Mouse (Mus musculus) left cerebral cortex, postnatal 36 days (tissue): ENCODE measurements around the gene Zfp988. TPM values are rescaled to one million over a fixed set of nuclear protein-coding genes. Genes with fewer than 3 reads are reported as not detected.
"Not testable (repeated sequence)": the region's sequence is repeated elsewhere in the genome, so short reads cannot be mapped to it uniquely, and the experiment has no call there.

Source experiments
- DNase-seq, 2 experiments: peaks; one replicate each; pipeline ENCODE4 v3.0.0; 2021 to 2022; ENCODE audit warnings: low spot score in 2 of 2, mixed read lengths in 1 of 2
- intact Hi-C: fragments of 180-260 bp; cut with DNase I; formaldehyde crosslinking; loops from one replicate; pipeline ENCODE4 v1.15.1; 2025
- total RNA-seq, 2 experiments: library from RNA; stranded (reverse); gene quantifications; 2 replicates each; pipeline ENCODE4 v1.2.3; 2021

Zfp988 gene
- under 1 TPM in 1 of 2 experiments, not detected in 1; 0.22 TPM for total RNA-seq

DNA sequence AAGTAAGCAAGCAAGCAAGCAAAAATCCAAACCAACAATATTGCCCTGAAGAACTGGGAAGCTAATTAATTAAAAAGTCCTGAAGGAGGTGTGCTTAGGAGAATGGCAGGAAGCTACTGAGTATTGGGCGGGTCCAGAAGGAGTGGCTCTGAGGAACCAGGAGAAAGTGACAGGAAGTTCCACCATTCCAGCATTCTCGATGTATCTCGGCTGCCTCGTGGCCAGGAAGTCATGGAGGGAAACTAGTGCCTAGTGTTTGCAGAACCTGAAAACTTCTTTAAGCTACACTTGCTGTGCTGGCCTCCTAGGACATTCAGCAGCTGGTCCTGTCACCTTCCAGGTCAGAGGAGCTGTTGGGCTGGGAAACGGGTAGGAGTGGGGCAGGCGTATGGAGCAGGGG, at the start of gene Zfp988:
Zfp988 (plus strand) TSS at position 239 of the 400 bp plus-strand sequence.
- DNase-seq, intact Hi-C loops: not testable (repeated sequence)

DNA sequence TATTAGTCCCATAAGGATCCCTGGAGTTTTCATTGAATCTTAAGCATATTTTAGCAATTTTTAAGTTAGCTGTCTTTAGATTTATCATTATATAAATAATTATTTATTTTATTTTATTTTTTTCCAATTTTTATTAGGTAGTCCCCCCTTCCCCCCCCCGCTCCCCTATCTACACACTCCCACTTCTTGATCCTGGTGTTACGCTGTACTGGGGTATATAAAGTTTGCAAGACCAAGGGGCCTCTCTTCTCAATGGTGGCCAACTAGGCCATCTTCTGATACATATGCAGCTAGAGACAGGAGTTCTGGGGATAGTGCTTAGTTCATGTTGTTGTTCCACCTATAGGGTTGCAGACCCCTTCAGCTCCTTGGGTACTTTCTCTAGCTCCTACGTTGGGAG, 42.8 kb upstream of the Zfp988 start:
- DNase-seq, intact Hi-C loops: not testable (repeated sequence)

DNA sequence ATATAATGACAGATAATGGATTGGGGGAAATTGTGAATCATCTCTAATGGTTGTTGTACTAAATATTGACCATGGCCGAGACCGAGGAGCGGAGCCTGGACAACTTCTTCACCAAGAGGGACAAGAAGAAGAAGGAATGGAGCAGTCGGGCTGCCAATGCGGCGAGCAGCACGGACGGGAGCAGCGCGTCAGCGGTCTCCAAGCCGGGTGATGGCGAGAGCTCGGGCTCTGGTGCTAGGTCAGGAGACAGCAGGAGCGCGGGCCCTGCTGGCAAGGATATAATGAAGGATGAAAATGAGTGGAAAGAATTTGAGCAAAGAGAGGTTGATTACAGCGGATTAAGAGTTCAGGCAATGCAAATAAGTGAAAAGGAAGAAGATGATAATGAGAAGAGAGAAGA, 38.2 kb upstream of the Zfp988 start:
- intact Hi-C loops, DNase-seq: not testable (repeated sequence)

DNA sequence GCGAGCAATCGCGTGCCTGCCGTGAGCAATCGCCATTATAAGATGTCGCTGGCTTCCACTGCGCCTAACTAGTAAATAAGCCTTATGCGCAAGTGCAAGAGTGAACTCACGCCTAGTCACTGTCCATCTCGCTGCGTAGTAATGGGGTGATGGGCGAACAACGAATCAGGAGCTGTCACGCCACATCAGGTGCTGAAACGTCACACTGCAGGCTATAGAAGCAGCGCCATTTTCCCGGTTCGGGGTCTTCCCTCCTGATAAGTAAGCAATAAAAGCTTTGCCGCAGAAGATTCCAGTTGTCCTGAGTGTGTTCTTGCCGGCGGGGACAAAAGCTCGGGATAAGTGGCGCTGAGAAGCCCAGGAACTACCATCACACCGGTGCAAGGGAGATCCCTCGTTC, 36.7 kb upstream of the Zfp988 start:
- DNase-seq, intact Hi-C loops: not testable (repeated sequence)

DNA sequence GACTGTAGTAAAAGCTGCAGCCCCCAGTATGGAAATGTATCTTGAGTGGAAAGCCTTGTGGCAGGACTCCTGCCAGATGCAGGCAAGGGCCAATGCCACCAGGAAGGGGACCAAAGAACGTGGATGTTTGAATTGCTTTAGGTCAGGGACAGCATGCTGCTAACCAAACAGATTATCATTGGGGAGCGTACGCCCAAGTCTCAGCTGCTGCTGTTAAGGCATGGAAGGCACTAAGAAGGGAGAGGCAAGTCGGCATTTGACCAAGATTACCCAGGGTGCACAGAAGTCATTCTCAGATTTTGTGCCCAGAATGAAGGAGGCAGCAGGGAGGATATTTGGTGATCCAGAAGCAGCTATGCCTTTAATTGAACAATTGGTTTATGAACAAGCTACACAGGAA, 35.4 kb upstream of the Zfp988 start:
- DNase-seq, intact Hi-C loops: not testable (repeated sequence)

DNA sequence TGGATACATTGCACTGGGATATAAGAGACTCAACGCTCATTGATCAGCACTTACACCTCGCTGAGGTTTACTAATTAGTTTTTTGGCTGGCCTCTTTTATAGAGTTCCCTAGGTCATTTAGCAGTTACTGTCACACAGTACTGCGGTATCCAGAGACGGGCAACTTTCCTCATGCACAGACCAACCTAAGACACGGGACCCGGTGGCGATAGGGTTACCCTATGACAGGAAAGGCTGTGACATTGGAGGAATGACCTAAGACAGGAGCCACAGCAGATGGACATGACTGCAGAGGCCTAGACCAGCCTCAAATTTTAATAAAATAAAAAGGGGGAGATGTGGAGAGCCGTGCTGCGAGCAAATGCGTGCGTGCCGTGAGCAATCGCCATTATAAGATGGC, 33.9 kb upstream of the Zfp988 start:
- intact Hi-C loops, DNase-seq: not testable (repeated sequence)

DNA sequence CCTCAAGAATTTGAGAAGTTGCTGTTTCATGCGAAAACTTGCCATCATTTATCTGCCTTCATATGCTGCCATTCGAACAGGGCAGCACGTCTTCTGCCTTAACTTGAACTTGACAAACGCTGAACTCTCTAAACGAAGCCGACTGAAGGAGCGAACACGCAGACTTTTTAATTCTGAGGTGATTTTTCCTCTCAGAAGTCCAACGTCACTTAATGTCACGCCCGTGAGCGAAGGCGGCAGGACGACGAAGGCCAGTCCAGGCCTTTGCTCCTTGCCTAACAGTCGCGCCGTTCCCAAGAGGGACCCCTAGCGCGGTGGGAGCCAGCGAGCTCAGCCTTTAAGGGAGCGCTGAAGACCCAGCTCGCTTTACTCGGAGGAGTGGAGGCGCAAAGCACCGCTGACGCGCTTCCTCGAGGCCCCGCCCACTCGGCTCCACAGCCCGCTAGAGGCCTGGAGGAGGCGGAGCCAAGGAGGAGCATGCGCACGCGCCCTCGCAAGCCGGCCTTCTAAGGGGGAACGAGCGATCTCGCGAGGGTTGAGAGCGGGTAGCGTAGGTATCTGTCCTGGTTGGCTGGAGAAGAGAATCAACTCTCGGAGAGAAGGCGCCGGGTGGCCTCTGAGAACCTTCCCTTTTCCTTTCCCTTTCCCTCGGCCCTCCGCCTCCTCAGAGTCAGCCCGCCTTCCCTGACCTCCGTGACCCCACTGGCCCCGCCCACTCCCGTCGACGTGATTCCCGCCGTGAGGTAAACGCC, 30.3 kb upstream of the Zfp988 start:
- DNase-seq, intact Hi-C loops: not testable (repeated sequence)

DNA sequence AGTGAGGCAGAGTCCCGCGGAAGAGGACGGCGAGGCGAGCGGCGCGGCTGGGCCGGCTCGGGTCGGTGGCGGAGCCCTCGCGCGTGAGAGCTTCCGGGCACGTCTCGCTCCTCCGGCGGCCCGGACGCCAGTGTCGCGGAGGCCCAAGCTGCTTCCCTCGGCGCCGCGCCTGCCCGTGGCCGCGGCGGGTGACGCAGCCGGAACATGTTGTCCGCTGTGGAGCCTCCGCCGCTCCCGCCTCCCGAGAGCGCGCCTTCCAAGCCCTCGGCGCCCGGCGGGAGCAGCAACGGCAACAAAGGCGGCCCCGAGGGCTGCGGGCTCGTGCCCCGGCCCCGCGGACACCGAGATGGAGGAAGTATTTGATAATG, 29.7 kb upstream of the Zfp988 start:
- intact Hi-C loops, DNase-seq: not testable (repeated sequence)

DNA sequence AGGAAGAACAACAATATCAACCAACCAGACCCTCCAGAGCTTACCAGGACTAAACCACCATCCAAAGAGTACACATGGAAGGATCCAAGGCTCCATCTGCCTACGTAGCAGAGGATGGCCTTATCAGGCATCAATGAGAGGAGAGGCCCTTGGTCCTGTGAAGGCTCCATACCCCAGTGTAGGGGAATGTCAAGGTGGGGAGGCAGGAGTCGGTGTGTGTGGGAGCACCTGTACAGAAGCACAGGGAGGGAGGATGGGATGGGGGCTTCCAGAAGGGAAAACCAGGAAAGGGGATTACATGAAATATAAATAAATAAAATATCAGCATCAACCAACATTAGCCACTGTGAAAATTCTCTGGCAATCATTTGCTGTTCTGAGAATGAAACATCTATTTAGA, 25.1 kb upstream of the Zfp988 start:
- DNase-seq, intact Hi-C loops: not testable (repeated sequence)

DNA sequence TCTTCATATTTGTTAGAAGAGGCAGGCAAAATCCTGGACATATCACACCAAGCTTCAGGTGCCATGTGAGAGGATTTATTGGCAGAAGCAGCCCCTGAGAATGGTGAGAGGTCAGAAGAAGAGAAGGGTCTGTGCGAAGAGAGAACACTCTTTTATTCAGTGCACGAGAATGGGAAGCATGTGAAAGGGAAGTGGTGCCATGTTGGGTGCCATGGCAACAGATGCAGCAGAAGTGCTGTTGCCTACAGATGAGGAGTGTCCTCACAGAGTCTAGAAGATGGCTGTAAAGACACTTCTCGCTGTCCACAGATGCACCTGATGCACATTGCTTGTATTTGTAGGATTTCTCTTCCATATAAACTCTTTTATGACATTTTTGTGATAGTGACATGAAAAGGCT, 6.9 kb upstream of the Zfp988 start:
- DNase-seq, intact Hi-C loops: not testable (repeated sequence)

DNA sequence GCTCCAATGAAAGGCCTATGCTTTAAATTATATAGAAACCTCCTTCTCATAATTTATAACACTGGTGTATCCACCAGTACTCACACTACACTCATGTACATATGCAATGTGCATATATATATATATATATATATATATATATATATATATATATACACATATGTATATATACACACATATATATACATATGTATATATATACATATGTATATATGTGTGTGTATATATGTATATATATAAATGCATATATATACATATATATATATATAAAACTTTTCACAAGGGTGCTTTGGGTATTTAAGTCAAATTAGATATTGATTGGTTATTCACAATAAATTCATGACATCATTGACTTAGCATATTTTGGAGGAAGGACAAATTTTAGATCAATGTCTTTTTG, 3.1 kb upstream of the Zfp988 start:
- intact Hi-C loops = not testable (repeated sequence)

DNA sequence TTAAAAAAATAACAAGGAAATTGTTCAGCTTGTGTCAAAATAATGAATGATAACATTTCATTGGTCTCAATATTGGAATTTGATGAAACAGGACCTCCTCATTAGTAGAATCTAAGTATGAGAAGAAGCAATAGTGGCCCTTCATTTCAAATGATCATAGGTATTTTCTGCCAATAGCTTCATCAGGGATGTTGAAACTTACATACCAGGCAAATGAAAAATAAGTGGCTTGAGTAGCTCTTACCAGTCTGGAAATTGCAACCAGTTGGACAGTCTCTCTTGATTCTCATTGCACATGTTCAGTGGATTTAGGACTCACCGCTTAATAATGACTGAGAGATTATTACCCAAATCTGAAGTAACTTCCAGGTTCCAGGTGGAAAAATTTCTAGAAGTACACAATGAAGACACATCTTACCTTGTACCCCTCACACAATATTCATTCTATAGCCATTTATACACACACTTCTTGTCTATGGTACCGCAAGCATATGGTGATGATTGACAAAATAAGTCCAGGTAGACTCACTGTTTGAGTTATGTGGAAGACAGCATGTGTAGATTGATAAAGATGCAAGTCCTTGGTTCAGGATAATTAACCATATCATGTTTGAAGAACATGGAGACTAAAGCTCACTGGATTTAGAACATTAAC, 29.7 kb downstream of the Zfp988 start:
- DNase-seq, intact Hi-C loops: not testable (repeated sequence)

More for the DNA sequence above, 3.1 kb upstream of the Zfp988 start:
- not testable (repeated sequence) for DNase-seq

DNA sequence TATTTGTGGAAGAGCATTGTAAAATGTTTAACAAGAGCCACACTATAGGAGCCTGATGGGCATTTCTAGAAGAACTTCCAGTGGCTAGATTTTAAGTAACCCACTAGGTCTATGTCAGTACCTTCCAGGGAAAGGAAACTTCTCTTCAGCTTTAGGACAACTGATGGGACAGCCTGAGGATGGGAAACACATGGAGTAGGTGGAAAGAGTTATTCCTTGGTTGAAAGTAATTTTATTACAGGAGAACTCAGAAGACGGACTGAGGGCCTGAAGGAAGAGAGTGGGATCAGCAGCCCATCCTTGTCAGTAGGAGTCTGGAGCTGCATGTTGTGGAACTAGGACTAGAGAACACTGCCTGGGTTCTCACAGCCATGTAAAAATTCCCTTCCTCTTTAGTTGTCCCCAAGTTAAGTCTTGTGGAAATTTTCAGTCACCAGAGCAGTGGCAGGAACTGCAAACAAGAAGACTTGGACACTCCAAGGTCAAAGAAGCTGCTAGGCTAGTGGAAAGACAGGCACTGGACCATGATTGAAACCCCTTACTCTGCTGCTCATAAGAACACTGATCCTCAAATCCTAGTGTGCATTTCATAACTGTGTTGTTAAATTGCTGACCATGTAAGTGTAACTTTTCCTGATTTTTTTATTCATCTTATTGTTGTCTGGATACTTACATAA, 30.4 kb downstream of the Zfp988 start:
- DNase-seq, intact Hi-C loops: not testable (repeated sequence)

DNA sequence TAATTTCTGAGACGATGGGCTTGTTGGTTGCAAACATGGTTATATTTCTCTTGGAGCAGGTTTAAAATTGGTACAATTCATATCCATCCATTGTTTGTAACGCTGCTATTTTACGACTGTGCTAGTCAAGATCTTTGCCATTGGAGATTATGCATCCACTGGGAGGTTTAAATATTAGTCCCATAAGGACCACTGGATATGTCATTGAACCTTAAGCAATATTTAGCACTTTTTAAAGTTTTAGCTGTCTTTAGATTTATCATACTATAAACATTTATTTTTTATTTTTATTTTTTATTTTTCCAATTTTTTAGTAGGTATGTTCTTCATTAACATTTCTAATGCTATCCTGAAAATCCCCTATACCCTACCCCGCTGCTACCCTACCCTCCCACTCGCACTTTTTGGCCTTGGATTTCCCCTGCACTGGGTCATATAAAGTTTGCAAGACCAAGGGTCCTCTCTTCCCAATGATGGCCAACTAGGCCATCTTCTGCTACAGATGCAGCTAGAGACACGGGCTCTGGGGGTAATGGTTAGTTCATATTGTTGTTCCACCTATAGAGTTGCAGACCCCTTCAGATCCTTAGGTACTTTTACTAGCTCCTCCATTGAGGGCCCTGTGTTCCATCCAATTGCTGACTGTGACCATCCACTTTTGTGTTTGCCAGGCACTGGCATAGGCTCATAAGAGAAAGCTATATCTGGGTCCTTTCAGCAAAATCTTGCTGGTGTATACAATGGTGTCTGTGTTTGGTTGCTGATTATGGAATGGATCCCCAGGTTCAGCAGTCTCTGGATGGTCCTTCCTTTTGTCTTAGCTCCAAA, 31.1 kb downstream of the Zfp988 start:
- intact Hi-C loops, DNase-seq: not testable (repeated sequence)

DNA sequence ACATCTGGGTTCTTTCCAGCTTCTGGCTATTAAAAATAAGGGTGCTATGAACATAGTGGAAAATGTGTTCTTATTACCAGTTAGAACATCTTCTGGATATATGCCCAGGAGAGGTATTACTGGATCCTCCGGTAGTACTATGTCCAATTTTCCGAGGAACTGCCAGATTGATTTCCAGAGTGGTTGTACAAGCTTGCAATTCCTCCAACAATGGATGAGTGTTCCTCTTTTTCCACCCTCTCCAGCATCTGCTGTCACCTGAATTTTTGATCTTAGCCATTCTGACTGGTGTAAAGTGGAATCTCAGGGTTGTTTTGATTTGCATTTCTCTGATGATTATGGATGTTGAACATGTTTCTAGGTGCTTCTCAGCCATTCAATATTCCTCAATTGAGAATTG, 32.0 kb downstream of the Zfp988 start:
- intact Hi-C loops, DNase-seq: not testable (repeated sequence)

DNA sequence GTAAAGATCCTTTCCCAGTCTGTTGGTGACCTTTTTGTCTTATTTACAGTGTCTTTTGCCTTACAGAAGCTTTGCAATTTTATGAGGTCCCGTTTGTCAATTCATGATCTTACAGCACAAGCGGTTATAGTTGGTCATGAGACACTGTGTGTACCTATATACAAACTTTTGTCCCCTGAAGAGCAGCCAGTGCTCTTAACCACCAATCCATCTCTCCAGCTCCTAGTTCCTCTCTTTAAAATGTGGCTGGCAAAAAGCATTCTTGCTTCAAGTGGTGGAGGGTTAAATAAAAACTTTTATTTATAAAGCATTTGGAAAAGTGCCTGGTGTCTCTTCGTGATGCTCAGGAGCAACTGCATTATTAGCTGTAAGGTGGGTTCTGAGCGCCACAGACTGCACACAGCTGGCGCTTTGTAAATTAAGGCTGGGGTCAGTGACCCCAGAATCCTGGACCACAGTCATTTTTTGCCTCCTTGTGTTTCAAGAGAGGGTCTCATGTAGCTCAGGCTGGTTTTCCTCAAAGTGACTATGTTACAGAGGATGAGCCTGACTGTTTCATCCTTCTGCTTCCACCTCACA, 32.6 kb downstream of the Zfp988 start:
- DNase-seq = no peak
- intact Hi-C loops = no loop called here

DNA sequence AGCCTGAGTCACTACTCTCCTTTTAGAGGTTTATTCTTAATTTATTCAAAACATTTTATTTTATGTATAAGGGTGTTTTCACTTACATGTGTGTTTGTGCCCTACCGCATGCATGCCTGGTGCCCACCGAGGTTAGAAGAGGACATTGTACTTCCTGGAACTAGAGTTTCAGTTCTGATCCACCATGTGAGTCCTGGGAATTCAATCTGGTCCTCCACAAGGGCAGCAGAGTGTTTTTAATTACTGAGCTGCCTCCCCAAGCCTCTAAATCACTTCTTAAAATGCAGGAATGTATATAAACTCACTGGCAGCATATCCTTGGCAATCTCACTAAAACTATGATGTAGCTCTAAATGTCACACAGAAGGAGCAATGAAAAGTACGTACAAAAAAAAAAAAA, 33.2 kb downstream of the Zfp988 start:
- intact Hi-C loops, DNase-seq: not testable (repeated sequence)

DNA sequence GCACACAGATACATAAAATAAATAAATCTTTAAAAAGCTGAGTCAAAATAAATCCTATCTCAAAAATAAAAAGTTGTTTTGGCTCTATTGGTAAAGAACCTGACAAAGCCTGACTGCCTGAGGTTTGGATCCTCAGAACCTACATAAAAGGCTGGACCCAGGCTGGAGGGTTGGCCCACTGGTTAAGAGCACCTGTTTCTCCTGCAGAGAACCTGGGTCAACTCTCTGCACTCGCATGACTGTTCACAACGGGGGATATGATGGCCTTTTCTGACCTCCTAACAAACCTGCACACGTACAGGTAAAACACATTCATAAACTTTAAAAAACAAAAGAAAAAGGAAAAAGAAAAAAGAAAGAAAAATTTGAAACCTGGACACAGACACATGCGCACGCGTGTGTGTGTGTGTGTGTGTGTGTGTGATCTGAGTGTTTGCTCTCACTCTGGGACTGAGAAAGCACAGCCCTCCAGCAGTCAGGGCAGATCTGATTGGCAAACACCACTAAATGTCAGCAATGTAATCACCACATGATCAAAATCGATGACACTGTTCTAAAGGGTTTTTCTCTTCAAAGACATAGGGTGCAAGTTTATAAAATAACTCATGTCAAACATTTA, 34.2 kb downstream of the Zfp988 start:
- DNase-seq, intact Hi-C loops: not testable (repeated sequence)

DNA sequence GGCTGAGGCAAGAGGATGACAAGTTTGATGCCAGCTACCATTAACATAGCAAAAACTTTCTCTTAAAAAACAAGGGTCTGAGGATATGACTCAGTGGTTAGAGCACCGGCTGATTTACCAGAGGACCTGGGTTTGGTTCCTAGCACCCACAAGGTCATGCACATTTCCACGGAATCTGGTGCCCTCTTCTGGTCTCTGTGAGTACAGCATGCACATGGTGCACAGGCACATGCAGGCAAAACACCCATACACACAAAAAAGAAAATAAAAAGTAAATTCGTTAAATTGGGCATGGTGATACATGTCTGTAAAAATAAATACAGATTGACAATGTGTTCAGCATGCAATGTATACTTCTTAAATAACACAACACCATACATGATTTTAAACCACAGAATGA, 34.8 kb downstream of the Zfp988 start:
- DNase-seq, intact Hi-C loops: not testable (repeated sequence)
